Mouse (Mus musculus): ENCODE data around the gene Arhgap29. TPM values are rescaled to one million over a fixed set of nuclear protein-coding genes. Genes with fewer than 3 reads are reported as not detected.

Arhgap29 gene
- polyA plus RNA-seq, 1 experiment = 13.7 TPM

DNA sequence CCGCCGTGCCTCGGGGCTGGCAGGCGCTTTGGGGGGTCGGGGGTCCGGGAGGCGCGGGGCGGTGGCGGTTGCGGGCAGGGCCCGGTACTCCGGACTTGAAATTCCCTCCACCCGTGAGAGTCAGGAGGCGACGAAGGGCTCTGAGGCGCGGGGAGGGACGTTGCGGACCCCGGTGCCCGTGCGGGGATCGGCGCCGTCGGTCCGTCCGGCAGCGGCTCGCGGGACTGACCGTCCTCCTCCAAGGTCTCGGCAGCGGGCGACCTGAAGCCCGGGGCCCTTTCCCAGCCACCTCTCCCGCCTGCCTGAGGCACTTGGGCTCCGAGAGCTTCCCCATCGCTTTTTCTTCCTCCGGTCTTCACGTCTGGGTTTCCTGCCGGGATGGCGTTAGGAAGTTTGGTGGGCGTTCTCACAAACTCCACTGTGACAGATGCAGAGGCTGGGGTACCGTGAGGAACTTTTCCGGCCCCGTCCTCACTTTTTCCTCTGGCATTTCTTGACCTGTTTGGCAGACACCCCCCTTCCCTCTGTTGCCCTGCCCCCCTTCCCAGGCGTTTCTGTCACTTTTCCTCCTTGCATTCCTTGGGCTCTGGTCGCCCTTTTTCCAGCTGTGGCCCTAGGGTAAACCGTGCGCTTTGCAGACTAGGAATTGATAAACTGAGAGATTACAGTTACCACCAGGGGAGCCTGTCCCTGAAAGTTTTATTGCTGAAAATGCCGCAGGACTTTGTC lies 1.3 kb downstream of the Arhgap29 start:
- H3ac ChIP-seq (ENCODE audit: control insufficient read depth, insufficient read length) = no peak overlapping the region
- H3K79me2 ChIP-seq (ENCODE audit: control insufficient read depth, insufficient read depth) = no peaks in the 10 kb centered on the region
- peaks cover 33% of the 10 kb centered on the region for H3K27me3 ChIP-seq (ENCODE audit: control insufficient read depth, insufficient read depth, insufficient read length)
- no peak overlapping the region for H3K4me2 ChIP-seq (ENCODE audit: low read depth)
- no peak for TF ChIP-seq TCF3 (IDR thresholded peaks at IDR 0.05; ENCODE audit: insufficient read length, low read depth)
- no peak for TF ChIP-seq POLR2AphosphoS2 (IDR thresholded peaks at IDR 0.05; ENCODE audit: insufficient read length, low read depth)
- no peak for TF ChIP-seq CEBPB (IDR thresholded peaks at IDR 0.05; ENCODE audit: insufficient read depth, poor library complexity, severe bottlenecking)
- TF ChIP-seq MAX (IDR thresholded peaks at IDR 0.05; ENCODE audit: low read depth) = no peak
- TF ChIP-seq TCF12 (IDR thresholded peaks at IDR 0.05; ENCODE audit: insufficient read depth, poor library complexity, severe bottlenecking) = no peak
- TF ChIP-seq REST (IDR thresholded peaks at IDR 0.05; ENCODE audit: insufficient read depth, insufficient read length) = no peak
- no peak overlapping the region for H3K4me3 ChIP-seq
- H3K36me3 ChIP-seq (ENCODE audit: control insufficient read depth, insufficient read depth) = no peaks in the 10 kb centered on the region

DNA sequence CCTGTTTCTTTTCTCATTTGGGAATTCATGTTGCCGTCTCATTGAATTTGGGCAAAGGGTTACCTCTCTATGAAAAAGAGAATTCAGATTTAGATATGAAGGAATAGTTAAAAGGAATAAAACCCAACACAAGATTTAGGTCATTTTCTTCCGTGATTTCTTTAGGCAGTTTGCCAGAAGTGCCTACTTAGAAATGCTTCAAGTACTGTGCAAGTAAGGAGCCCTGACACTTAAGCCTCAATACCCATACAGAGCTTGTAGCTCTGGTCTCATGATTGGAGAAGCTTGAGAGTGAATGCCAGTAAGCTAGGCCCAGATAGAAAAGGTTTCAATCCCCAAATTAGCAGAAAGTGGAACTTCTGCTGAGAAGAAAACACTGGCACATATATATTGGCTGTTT lies 2.1 kb downstream of the Arhgap29 start:
- Histone ChIP-seq H3K27me3 (ENCODE audit: control insufficient read depth, insufficient read depth, insufficient read length) (peaks cover 33% of the 10 kb centered on the region), H3ac (ENCODE audit: control insufficient read depth, insufficient read length) (no peak overlapping the region), H3K79me2 (ENCODE audit: control insufficient read depth, insufficient read depth) (no peaks in the 10 kb centered on the region), H3K4me2 (ENCODE audit: low read depth) (no peak overlapping the region), H3K4me3 (no peak overlapping the region), H3K36me3 (ENCODE audit: control insufficient read depth, insufficient read depth) (no peaks in the 10 kb centered on the region)
- TF ChIP-seq POLR2A (IDR thresholded peaks at IDR 0.05; ENCODE audit: insufficient read length, low read depth) = no peak
- TF ChIP-seq TCF3 (IDR thresholded peaks at IDR 0.05; ENCODE audit: insufficient read length, low read depth) = no peak
- TF ChIP-seq TCF12 (IDR thresholded peaks at IDR 0.05; ENCODE audit: insufficient read depth, poor library complexity, severe bottlenecking) = no peak
- TF ChIP-seq MAX (IDR thresholded peaks at IDR 0.05; ENCODE audit: low read depth) = no peak
- no peak for TF ChIP-seq CEBPB (IDR thresholded peaks at IDR 0.05; ENCODE audit: insufficient read depth, poor library complexity, severe bottlenecking)
- no peak for TF ChIP-seq SRF (IDR thresholded peaks at IDR 0.05; ENCODE audit: control insufficient read depth, insufficient read length, low read depth)
- TF ChIP-seq MYOD1 (IDR thresholded peaks at IDR 0.05; ENCODE audit: control insufficient read depth in 1 of 3, insufficient read length in 2 of 3, low read depth in 2 of 3) = no peak
- no peak for TF ChIP-seq MYOG (IDR thresholded peaks at IDR 0.05; ENCODE audit: control insufficient read depth in 1 of 3, insufficient read depth in 1 of 3, insufficient read length in 2 of 3, low read depth in 2 of 3)
- TF ChIP-seq POLR2AphosphoS2 (IDR thresholded peaks at IDR 0.05; ENCODE audit: insufficient read length, low read depth) = no peak
- no peak for TF ChIP-seq USF1 (IDR thresholded peaks at IDR 0.05; ENCODE audit: low read depth)
- TF ChIP-seq E2F4 (IDR thresholded peaks at IDR 0.05; ENCODE audit: insufficient read depth) = no peak

DNA sequence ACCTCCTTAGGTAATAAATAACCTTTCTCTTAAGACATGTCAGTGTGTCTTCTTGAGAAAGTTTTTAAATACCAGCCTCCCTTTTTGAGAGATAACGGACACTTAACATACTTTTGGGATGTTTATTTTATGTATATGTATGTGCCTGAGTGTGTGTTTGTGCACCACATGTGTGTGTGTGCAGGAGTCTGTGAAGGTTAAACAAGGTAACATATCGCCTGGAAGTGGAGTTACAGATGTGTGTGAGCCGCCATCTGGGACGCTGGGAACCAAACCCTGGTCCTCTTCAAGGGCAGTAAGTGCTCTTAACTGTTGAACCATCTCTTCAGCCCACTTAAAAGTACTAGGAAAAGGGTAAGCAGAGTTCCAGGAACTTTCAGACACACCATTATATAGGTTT lies 3.2 kb downstream of the Arhgap29 start:
- Histone ChIP-seq H3K36me3 (ENCODE audit: control insufficient read depth, insufficient read depth) (no peaks in the 10 kb centered on the region), H3K27me3 (ENCODE audit: control insufficient read depth, insufficient read depth, insufficient read length) (peaks cover 33% of the 10 kb centered on the region), H3K4me3 (no peak overlapping the region), H3K79me2 (ENCODE audit: control insufficient read depth, insufficient read depth) (no peaks in the 10 kb centered on the region), H3K4me2 (ENCODE audit: low read depth) (no peak overlapping the region), H3ac (ENCODE audit: control insufficient read depth, insufficient read length) (no peak overlapping the region)
- TF ChIP-seq CEBPB (IDR thresholded peaks at IDR 0.05; ENCODE audit: insufficient read depth, poor library complexity, severe bottlenecking) = no peak
- TF ChIP-seq USF1 (IDR thresholded peaks at IDR 0.05; ENCODE audit: low read depth) = no peak
- TF ChIP-seq TCF12 (IDR thresholded peaks at IDR 0.05; ENCODE audit: insufficient read depth, poor library complexity, severe bottlenecking) = no peak
- no peak for TF ChIP-seq MAX (IDR thresholded peaks at IDR 0.05; ENCODE audit: low read depth)
- TF ChIP-seq MYOD1 (IDR thresholded peaks at IDR 0.05; ENCODE audit: control insufficient read depth in 1 of 3, insufficient read length in 2 of 3, low read depth in 2 of 3) = no peak
- TF ChIP-seq MYOG (IDR thresholded peaks at IDR 0.05; ENCODE audit: control insufficient read depth in 1 of 3, insufficient read depth in 1 of 3, insufficient read length in 2 of 3, low read depth in 2 of 3) = no peak
- TF ChIP-seq SRF (IDR thresholded peaks at IDR 0.05; ENCODE audit: control insufficient read depth, insufficient read length, low read depth) = no peak
- no peak for TF ChIP-seq E2F4 (IDR thresholded peaks at IDR 0.05; ENCODE audit: insufficient read depth)
- no peak for TF ChIP-seq POLR2AphosphoS2 (IDR thresholded peaks at IDR 0.05; ENCODE audit: insufficient read length, low read depth)
- TF ChIP-seq POLR2A (IDR thresholded peaks at IDR 0.05; ENCODE audit: insufficient read length, low read depth) = no peak
- TF ChIP-seq REST (IDR thresholded peaks at IDR 0.05; ENCODE audit: insufficient read depth, insufficient read length) = no peak
- TF ChIP-seq TCF3 (IDR thresholded peaks at IDR 0.05; ENCODE audit: insufficient read length, low read depth) = no peak

DNA sequence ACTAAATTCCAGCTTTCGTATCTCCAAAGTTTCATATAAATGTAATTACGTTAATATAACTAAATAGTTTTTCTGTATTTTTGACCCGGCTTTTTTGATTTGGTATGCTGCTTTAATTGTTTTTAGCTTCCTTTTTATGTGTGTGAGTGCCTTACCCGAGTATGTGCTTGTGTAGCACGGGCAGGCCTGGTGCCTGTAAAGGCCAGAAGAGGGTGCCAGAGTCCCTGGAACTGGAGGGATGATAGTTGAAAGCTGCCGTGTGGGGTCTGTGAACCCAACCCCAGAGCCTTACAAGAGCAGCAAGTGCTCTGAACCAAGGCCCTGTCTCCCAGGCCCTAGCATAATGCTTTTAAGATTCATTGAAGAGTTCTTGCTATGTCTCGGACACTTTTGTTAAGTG lies 4.4 kb downstream of the Arhgap29 start:
- no peaks in the 10 kb centered on the region for H3K36me3 ChIP-seq (ENCODE audit: control insufficient read depth, insufficient read depth)
- peaks cover 28% of the 10 kb centered on the region for H3K27me3 ChIP-seq (ENCODE audit: control insufficient read depth, insufficient read depth, insufficient read length)
- H3K4me2 ChIP-seq (ENCODE audit: low read depth) = no peak overlapping the region
- H3ac ChIP-seq (ENCODE audit: control insufficient read depth, insufficient read length) = no peak overlapping the region
- no peaks in the 10 kb centered on the region for H3K79me2 ChIP-seq (ENCODE audit: control insufficient read depth, insufficient read depth)
- TF ChIP-seq SRF (IDR thresholded peaks at IDR 0.05; ENCODE audit: control insufficient read depth, insufficient read length, low read depth) (no peak), POLR2AphosphoS2 (IDR thresholded peaks at IDR 0.05; ENCODE audit: insufficient read length, low read depth) (no peak), MYOG (IDR thresholded peaks at IDR 0.05; ENCODE audit: control insufficient read depth in 1 of 3, insufficient read depth in 1 of 3, insufficient read length in 2 of 3, low read depth in 2 of 3) (no peak), CEBPB (IDR thresholded peaks at IDR 0.05; ENCODE audit: insufficient read depth, poor library complexity, severe bottlenecking) (no peak), TCF3 (IDR thresholded peaks at IDR 0.05; ENCODE audit: insufficient read length, low read depth) (no peak), POLR2A (IDR thresholded peaks at IDR 0.05; ENCODE audit: insufficient read length, low read depth) (no peak), USF1 (IDR thresholded peaks at IDR 0.05; ENCODE audit: low read depth) (no peak), MYOD1 (IDR thresholded peaks at IDR 0.05; ENCODE audit: control insufficient read depth in 1 of 3, insufficient read length in 2 of 3, low read depth in 2 of 3) (no peak), REST (IDR thresholded peaks at IDR 0.05; ENCODE audit: insufficient read depth, insufficient read length) (no peak), E2F4 (IDR thresholded peaks at IDR 0.05; ENCODE audit: insufficient read depth) (no peak), MAX (IDR thresholded peaks at IDR 0.05; ENCODE audit: low read depth) (no peak), TCF12 (IDR thresholded peaks at IDR 0.05; ENCODE audit: insufficient read depth, poor library complexity, severe bottlenecking) (no peak)
- H3K4me3 ChIP-seq = no peak overlapping the region

Data from myocyte (in vitro differentiated cells).